In genomic region chr12:16805511-16805910, GRCm38 (mm10) we compare ENCODE assay signal across 8 mouse cellular contexts. TPM values are rescaled to one million over a fixed set of nuclear protein-coding genes. Genes with fewer than 3 reads are reported as not detected.
A peak's percentile ranks its signal among the peaks of the same experiment; 100 is the strongest.
DNase-seq lines count a peak whose midpoint lies in the region; ATAC-seq and TF ChIP-seq lines count a peak whose summit lies in the region.

No protein-coding gene starts in this region.

- H3K9me3 ChIP-seq in E14TG2a.4 (ENCODE audit: low read length), result peaks cover 3% of the 10 kb centered on the region; the same call in 1 of the 2 replicates
- H3K9me3 ChIP-seq in heart, embryonic 12.5 days (replicated peaks), result no peaks in the 10 kb centered on the region
- H3K9me3 ChIP-seq in liver, embryonic 15.5 days (replicated peaks), result no peaks in the 10 kb centered on the region
- H3K9me3 ChIP-seq in neural tube, embryonic 12.5 days, result no peaks in the 10 kb centered on the region

- TF ChIP-seq POLR2A in bone marrow, adult 2 months (IDR thresholded peaks at IDR 0.05; ENCODE audit: borderline replicate concordance, control insufficient read depth, low read depth, low read length), result no peak
- TF ChIP-seq POLR2A in embryonic fibroblast, embryonic 13.5 days (IDR thresholded peaks at IDR 0.05; ENCODE audit: low read depth, low read length), result no peak
- no peak for TF ChIP-seq POLR2A in testis, adult 2 months (IDR thresholded peaks at IDR 0.05; ENCODE audit: control insufficient read depth, low read depth, low read length)

- DNase-seq in kidney, postnatal 25 days, result peak; percentile 84 to 94

- H3K4me3 ChIP-seq in E14TG2a.4 (replicated peaks; ENCODE audit: low read length), result no peak overlapping the region
- H3K4me3 ChIP-seq in bone marrow, adult 2 months (replicated peaks; ENCODE audit: control insufficient read depth, low read depth, low read length), result no peak overlapping the region
- no peak overlapping the region for H3K4me3 ChIP-seq in embryonic fibroblast, embryonic 13.5 days (ENCODE audit: insufficient read depth, low read length)
- H3K4me3 ChIP-seq in heart, embryonic 12.5 days, result no peak overlapping the region
- no peak overlapping the region for H3K4me3 ChIP-seq in liver, embryonic 15.5 days (replicated peaks)
- H3K4me3 ChIP-seq in neural tube, embryonic 12.5 days, result no peak overlapping the region
- no peak overlapping the region for H3K4me3 ChIP-seq in testis, adult 2 months (ENCODE audit: control insufficient read depth, low read depth, low read length)

- no peak overlapping the region for H3K9ac ChIP-seq in heart, embryonic 12.5 days
- H3K9ac ChIP-seq in liver, embryonic 15.5 days, result no peak overlapping the region
- H3K9ac ChIP-seq in neural tube, embryonic 12.5 days, result no peak overlapping the region

- peaks cover 65% of the 10 kb centered on the region for H3K27me3 ChIP-seq in E14TG2a.4 (ENCODE audit: insufficient read depth, low read length)
- peaks cover 31% of the 10 kb centered on the region for H3K27me3 ChIP-seq in heart, embryonic 12.5 days (replicated peaks)
- H3K27me3 ChIP-seq in liver, embryonic 15.5 days, result peaks cover 71% of the 10 kb centered on the region
- H3K27me3 ChIP-seq in neural tube, embryonic 12.5 days (replicated peaks), result peaks cover 5% of the 10 kb centered on the region; the same call in 1 of the 2 replicates
- no peaks in the 10 kb centered on the region for H3K27me3 ChIP-seq in testis, adult 2 months (ENCODE audit: control insufficient read depth, insufficient read depth, low read length)

- 0 out of 2 replicates have a peak, but pooled peaks have one; percentile 54 for ATAC-seq in heart, embryonic 12.5 days (ENCODE audit: insufficient number of reproducible peaks, low FRiP score)
- peak; percentile 31; the same call in 1 of the 2 replicates for ATAC-seq in liver, embryonic 15.5 days (ENCODE audit: insufficient read depth)
- peak; percentile 35; the same call in 1 of the 2 replicates for ATAC-seq in neural tube, embryonic 12.5 days (ENCODE audit: low FRiP score, low read depth)

- H3K27ac ChIP-seq in bone marrow, adult 2 months (ENCODE audit: control insufficient read depth, insufficient read depth, low read depth, low read length, poor library complexity), result no peak overlapping the region
- no peak overlapping the region for H3K27ac ChIP-seq in embryonic fibroblast, embryonic 13.5 days (ENCODE audit: insufficient read depth, low read length)
- no peak overlapping the region for H3K27ac ChIP-seq in heart, embryonic 12.5 days (ENCODE audit: poor library complexity, severe bottlenecking)
- no peak overlapping the region for H3K27ac ChIP-seq in liver, embryonic 15.5 days (replicated peaks)
- H3K27ac ChIP-seq in neural tube, embryonic 12.5 days, result no peak overlapping the region
- no peak overlapping the region for H3K27ac ChIP-seq in testis, adult 2 months (ENCODE audit: control insufficient read depth, insufficient read depth, low read depth, low read length)

- WGBS in bone marrow, adult 2 months, result 3% methylated on average over 5 of the region's 5 CpGs
- 5% methylated on average over 5 of the region's 5 CpGs for WGBS in heart, embryonic 12.5 days
- WGBS in liver, embryonic 15.5 days (ENCODE audit: insufficient replicate concordance), result 4% methylated on average over 5 of the region's 5 CpGs
- 5% methylated on average over 5 of the region's 5 CpGs for WGBS in neural tube, embryonic 12.5 days

- H3K4me2 ChIP-seq in heart, embryonic 12.5 days, result no peak overlapping the region
- H3K4me2 ChIP-seq in liver, embryonic 15.5 days, result no peak overlapping the region
- H3K4me2 ChIP-seq in neural tube, embryonic 12.5 days (replicated peaks), result no peak overlapping the region

- peak; percentile 49 for TF ChIP-seq CTCF in E14TG2a.4 (conservative IDR thresholded peaks at IDR 0.05; ENCODE audit: low read length)
- peak; percentile 67 for TF ChIP-seq CTCF in bone marrow, adult 2 months (IDR thresholded peaks at IDR 0.05; ENCODE audit: control insufficient read depth, insufficient read depth, low read length)
- TF ChIP-seq CTCF in embryonic fibroblast, embryonic 13.5 days (IDR thresholded peaks at IDR 0.05; ENCODE audit: borderline replicate concordance, insufficient read depth, low read length), result peak; percentile 48; the same call in 1 of the 2 replicates
- peak; percentile 23; the same call in 1 of the 2 replicates for TF ChIP-seq CTCF in testis, adult 2 months (IDR thresholded peaks at IDR 0.05; ENCODE audit: control insufficient read depth, insufficient read depth, insufficient replicate concordance, low read depth, low read length)

- no peaks in the 10 kb centered on the region for H3K36me3 ChIP-seq in E14TG2a.4 (ENCODE audit: insufficient read depth, low read length)
- H3K36me3 ChIP-seq in heart, embryonic 12.5 days, result no peaks in the 10 kb centered on the region
- no peaks in the 10 kb centered on the region for H3K36me3 ChIP-seq in liver, embryonic 15.5 days (replicated peaks)
- H3K36me3 ChIP-seq in neural tube, embryonic 12.5 days, result no peaks in the 10 kb centered on the region
- H3K36me3 ChIP-seq in testis, adult 2 months (ENCODE audit: control insufficient read depth, insufficient read depth, low read length), result no peaks in the 10 kb centered on the region

- peaks cover 11% of the 10 kb centered on the region for H3K4me1 ChIP-seq in E14TG2a.4 (replicated peaks; ENCODE audit: low read depth, low read length)
- H3K4me1 ChIP-seq in bone marrow, adult 2 months (ENCODE audit: control insufficient read depth, insufficient read depth, low read length), result no peaks in the 10 kb centered on the region
- H3K4me1 ChIP-seq in embryonic fibroblast, embryonic 13.5 days (ENCODE audit: control insufficient read depth, insufficient read depth, low read length), result no peaks in the 10 kb centered on the region
- 0 out of 2 replicates have a peak, but pooled peaks cover 5% of the 10 kb centered on the region for H3K4me1 ChIP-seq in heart, embryonic 12.5 days (replicated peaks)
- peaks cover 2% of the 10 kb centered on the region for H3K4me1 ChIP-seq in liver, embryonic 15.5 days (replicated peaks)
- peaks cover 5% of the 10 kb centered on the region; the same call in 1 of the 2 replicates for H3K4me1 ChIP-seq in neural tube, embryonic 12.5 days
- no peaks in the 10 kb centered on the region for H3K4me1 ChIP-seq in testis, adult 2 months (ENCODE audit: control insufficient read depth, insufficient read depth, low read length)

RNA-seq across cellular contexts. Expression of gene Greb1, which starts 4.8 kb away (rescaled TPM):
- not detected in 2 replicates for polyA plus RNA-seq in bone marrow, adult 2 months (2011; ENCODE audit: insufficient read depth, insufficient read length, low replicate concordance, missing spikeins)
- polyA plus RNA-seq in embryonic fibroblast, embryonic 13.5 days (2011; ENCODE audit: insufficient read length, low read depth, missing spikeins), result 0.62 and 0.84 TPM in 2 replicates
- 1.7 and 3.7 TPM in 2 replicates for polyA plus RNA-seq in heart, embryonic 12.5 days (2016; fragmentation: Nextera tagmentation; extraction: Ambion mirVana)
- 0.59 and 0.74 TPM in 2 replicates for polyA plus RNA-seq in liver, embryonic 15.5 days (2015; fragmentation: Nextera tagmentation; extraction: Ambion mirVana)
- polyA plus RNA-seq in neural tube, embryonic 12.5 days (2016; fragmentation: Nextera tagmentation; extraction: Ambion mirVana), result 3.8 and 4.4 TPM in 2 replicates
- polyA plus RNA-seq in testis, adult 2 months (2012; rRNA removed), result 2.6 and 3.1 TPM in 2 replicates

RNA-seq across cellular contexts. Expression of gene E2f6, which starts 5.3 kb away (rescaled TPM):
- 9.1 and 9.9 TPM in 2 replicates for polyA plus RNA-seq in bone marrow, adult 2 months (2011; ENCODE audit: insufficient read depth, insufficient read length, low replicate concordance, missing spikeins)
- polyA plus RNA-seq in embryonic fibroblast, embryonic 13.5 days (2011; ENCODE audit: insufficient read length, low read depth, missing spikeins), result 46.5 and 56.5 TPM in 2 replicates
- polyA plus RNA-seq in heart, embryonic 12.5 days (2016; fragmentation: Nextera tagmentation; extraction: Ambion mirVana), result 62.7 and 63.4 TPM in 2 replicates
- 15.8 and 16.8 TPM in 2 replicates for polyA plus RNA-seq in liver, embryonic 15.5 days (2015; fragmentation: Nextera tagmentation; extraction: Ambion mirVana)
- 57.8 and 60.6 TPM in 2 replicates for polyA plus RNA-seq in neural tube, embryonic 12.5 days (2016; fragmentation: Nextera tagmentation; extraction: Ambion mirVana)
- 3.2 and 5.0 TPM in 2 replicates for polyA plus RNA-seq in testis, adult 2 months (2012; rRNA removed)
